Mouse (Mus musculus) spleen, adult 10 weeks (tissue): ENCODE measurements around the gene Gm21518. TPM values are rescaled to one million over a fixed set of nuclear protein-coding genes. Genes with fewer than 3 reads are reported as not detected.

Experiments used
- polyA plus RNA-seq: library from polyadenylated mRNA; stranded (reverse); fragments of 350-450 nt; fragmentation: Illumina TruSeq; extraction: RNeasy Lipid Tissue Mini Kit (QIAGEN cat#74804); gene quantifications from one replicate; pipeline ENCODE4 v1.2.3, GENCODE M21; 2015; ENCODE audit warnings: low replicate concordance; ENCODE audit not compliant: insufficient read depth

Gene Gm21518
- not detected for polyA plus RNA-seq

DNA sequence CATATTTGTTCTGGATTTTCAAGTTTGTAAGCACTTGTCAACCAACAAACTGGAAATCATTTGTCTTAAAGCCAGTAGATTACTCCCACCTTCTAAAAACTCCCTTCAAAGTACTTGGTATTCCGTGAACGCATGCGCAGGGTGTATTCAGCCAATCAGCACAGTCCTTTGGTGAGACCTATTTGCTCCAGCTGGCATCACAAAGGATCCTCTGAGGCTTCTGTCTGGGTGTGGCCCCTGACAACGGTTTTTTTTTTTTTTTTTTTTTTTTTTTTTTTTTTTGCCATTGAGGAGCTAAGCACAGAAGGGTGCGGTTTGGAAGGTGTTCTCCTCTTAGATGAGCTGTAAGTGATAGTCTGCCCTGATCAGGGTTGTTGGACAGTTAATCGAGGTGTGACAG lies at the start of gene Gm21518:
Gm21518 (plus strand) TSS at position 301 of the 400 bp plus-strand sequence.

